Mouse (Mus musculus) CH12.LX (cell line): Measurements from ENCODE around the gene Morc2a. TPM values are rescaled to one million over a fixed set of nuclear protein-coding genes. Genes with fewer than 3 reads are reported as not detected.
"Not testable (repeated sequence)": the region's sequence is repeated elsewhere in the genome, so short reads cannot be mapped to it uniquely, and the experiment has no call there.

Experiments
- DNase-seq: peaks from one replicate; pipeline ENCODE4 v3.0.0-alpha.2; 2013; ENCODE audit errors: extremely low read depth
- H3K27ac ChIP-seq: 2 replicates; pipeline ENCODE4 v1.5.1; 2012; ENCODE audit warnings: low read depth, mild to moderate bottlenecking, control low read depth, moderate library complexity; ENCODE audit not compliant: insufficient read depth
- H3K27me3 ChIP-seq: replicated peaks from 2 replicates; pipeline ENCODE3; 2012; ENCODE audit warnings: inconsistent platforms
- H3K36me3 ChIP-seq, 2 experiments: replicated peaks in 1 of 2; 2 replicates each; pipeline versions ENCODE3 to v1.6.1; 2012; ENCODE audit warnings: inconsistent platforms in 1 of 2, low read length in 1 of 2, mild to moderate bottlenecking in 1 of 2, mixed read lengths in 1 of 2, moderate library complexity in 1 of 2; ENCODE audit not compliant: control insufficient read depth in 1 of 2, insufficient read depth in 1 of 2
- H3K4me1 ChIP-seq, 2 experiments: 2 replicates each; pipeline ENCODE4 v1.6.1; 2012; ENCODE audit warnings: inconsistent platforms in 1 of 2, moderate library complexity in 1 of 2; ENCODE audit not compliant: insufficient read depth in 2 of 2, control insufficient read depth in 1 of 2
- H3K4me2 ChIP-seq: 2 replicates; pipeline ENCODE4 v1.6.1; 2012; ENCODE audit warnings: low read depth, mild to moderate bottlenecking, control low read depth; ENCODE audit not compliant: poor library complexity, insufficient read depth, severe bottlenecking
- H3K4me3 ChIP-seq, 3 experiments: fragments of 150-350 bp in 1 of 3; sonication (generic) in 1 of 3; replicated peaks in 1 of 3; 2 replicates each; pipeline versions ENCODE3 to v1.5.1; 2011 to 2012; ENCODE audit warnings: low read depth in 2 of 3, low read length in 2 of 3, mild to moderate bottlenecking in 2 of 3, moderate library complexity in 2 of 3, control low read depth in 1 of 3, improper control_type of control experiment in 1 of 3, inconsistent platforms in 1 of 3, mixed read lengths in 1 of 3; ENCODE audit not compliant: poor library complexity in 1 of 3
- H3K79me2 ChIP-seq: replicated peaks from 2 replicates; pipeline ENCODE4 v1.6.1; 2012; ENCODE audit warnings: mild to moderate bottlenecking, moderate library complexity; ENCODE audit not compliant: control insufficient read depth, poor library complexity, insufficient read depth, severe bottlenecking; ENCODE audit errors: extremely low read depth
- H3K9ac ChIP-seq: 2 replicates; pipeline ENCODE4 v1.6.1; 2012; ENCODE audit warnings: low read depth, mild to moderate bottlenecking, control low read depth, moderate library complexity; ENCODE audit not compliant: insufficient read depth
- H3K9me3 ChIP-seq: replicated peaks from 2 replicates; pipeline ENCODE3; 2012; ENCODE audit warnings: low read length, inconsistent platforms, mixed read lengths
- ELF1 ChIP-seq: IDR thresholded peaks from 2 replicates; pipeline ENCODE4 v1.6.1; 2014; ENCODE audit warnings: low read depth, mild to moderate bottlenecking, inconsistent platforms, low read length, improper control_type of control experiment
- EP300 ChIP-seq: IDR thresholded peaks from 2 replicates; pipeline ENCODE4 v1.6.1; 2011; ENCODE audit warnings: low read length, improper control_type of control experiment
- ETS1 ChIP-seq: conservative IDR thresholded peaks from 2 replicates; pipeline ENCODE4 v1.6.1; 2012; ENCODE audit warnings: low read depth, mild to moderate bottlenecking, inconsistent platforms, low read length, improper control_type of control experiment, moderate library complexity
- IRF4 ChIP-seq: IDR thresholded peaks from 2 replicates; pipeline ENCODE4 v1.6.1; 2014; ENCODE audit warnings: low read depth, mild to moderate bottlenecking, inconsistent platforms, low read length, improper control_type of control experiment
- KAT2A ChIP-seq: IDR thresholded peaks from 2 replicates; pipeline ENCODE4 v1.6.1; 2012; ENCODE audit warnings: low read length, improper control_type of control experiment, inconsistent platforms; ENCODE audit not compliant: insufficient replicate concordance
- MAX ChIP-seq: IDR thresholded peaks from 2 replicates; pipeline ENCODE4 v1.6.1; 2011; ENCODE audit warnings: low read length, improper control_type of control experiment
- MAZ ChIP-seq: IDR thresholded peaks from 2 replicates; pipeline ENCODE4 v1.6.1; 2012; ENCODE audit warnings: low read depth, mild to moderate bottlenecking, inconsistent platforms, low read length, improper control_type of control experiment, moderate library complexity
- MXI1 ChIP-seq: IDR thresholded peaks from 2 replicates; pipeline ENCODE4 v1.6.1; 2011; ENCODE audit warnings: mild to moderate bottlenecking, low read depth, low read length, improper control_type of control experiment
- POLR2AphosphoS2 ChIP-seq: IDR thresholded peaks from 2 replicates; pipeline ENCODE4 v1.6.1; 2011; ENCODE audit warnings: low read depth, low read length, improper control_type of control experiment
- RAD21 ChIP-seq: IDR thresholded peaks from 2 replicates; pipeline ENCODE4 v1.6.1; 2011; ENCODE audit warnings: low read depth, mild to moderate bottlenecking, low read length, improper control_type of control experiment, moderate library complexity
- RCOR1 ChIP-seq: conservative IDR thresholded peaks from 2 replicates; pipeline ENCODE4 v1.6.1; 2012; ENCODE audit warnings: low read depth, mild to moderate bottlenecking, inconsistent platforms, low read length, improper control_type of control experiment
- SIN3A ChIP-seq: IDR thresholded peaks from 2 replicates; pipeline ENCODE4 v1.6.1; 2012; ENCODE audit warnings: low read length, improper control_type of control experiment, inconsistent platforms
- TBP ChIP-seq: conservative IDR thresholded peaks from 2 replicates; pipeline ENCODE4 v1.6.1; 2011; ENCODE audit warnings: low read depth, low read length, improper control_type of control experiment
- USF1 ChIP-seq: IDR thresholded peaks from 2 replicates; pipeline ENCODE4 v1.6.1; 2014; ENCODE audit warnings: low read depth, mild to moderate bottlenecking, inconsistent platforms, low read length, improper control_type of control experiment
- ZKSCAN1 ChIP-seq: IDR thresholded peaks from 2 replicates; pipeline ENCODE4 v1.6.1; 2012; ENCODE audit warnings: low read depth, inconsistent platforms, low read length, improper control_type of control experiment, borderline replicate concordance
- dilution Hi-C: fragments of 300-500 bp; cut with MboI; formaldehyde crosslinking; loops from 2 replicates; pipeline ENCODE4 v1.14.3; 2020; ENCODE audit warnings: low sequenced_read_pairs; ENCODE audit not compliant: extremely low pct_unique_long_range_greater_than_20kb, extremely low pct_ligation_motif_present
- in situ Hi-C: fragments of 300-500 bp; cut with MboI; formaldehyde crosslinking; loops from 3 replicates; pipeline ENCODE4 v1.14.3; 2019; ENCODE audit warnings: low sequenced_read_pairs, low pct_ligation_motif_present, low pct_unique_long_range_greater_than_20kb, mixed read lengths
- polyA plus RNA-seq: library from polyadenylated mRNA; unstranded; fragments of >175 nt; gene quantifications from 2 replicates; pipeline ENCODE4 v1.2.1, GENCODE M21; 2012; ENCODE audit warnings: low read depth; ENCODE audit not compliant: insufficient read length
- total RNA-seq, 2 experiments: library from RNA; depleted of rRNA; stranded (reverse); fragments of 300-350 nt in 1 of 2; fragments of >200 nt in 1 of 2; gene quantifications; 2 replicates each; pipeline ENCODE4 v1.2.3; 2012 to 2014

The Morc2a gene
- total and polyA plus RNA-seq, 3 experiments, result 28.1 to 44.1 (median 28.2) TPM

DNA sequence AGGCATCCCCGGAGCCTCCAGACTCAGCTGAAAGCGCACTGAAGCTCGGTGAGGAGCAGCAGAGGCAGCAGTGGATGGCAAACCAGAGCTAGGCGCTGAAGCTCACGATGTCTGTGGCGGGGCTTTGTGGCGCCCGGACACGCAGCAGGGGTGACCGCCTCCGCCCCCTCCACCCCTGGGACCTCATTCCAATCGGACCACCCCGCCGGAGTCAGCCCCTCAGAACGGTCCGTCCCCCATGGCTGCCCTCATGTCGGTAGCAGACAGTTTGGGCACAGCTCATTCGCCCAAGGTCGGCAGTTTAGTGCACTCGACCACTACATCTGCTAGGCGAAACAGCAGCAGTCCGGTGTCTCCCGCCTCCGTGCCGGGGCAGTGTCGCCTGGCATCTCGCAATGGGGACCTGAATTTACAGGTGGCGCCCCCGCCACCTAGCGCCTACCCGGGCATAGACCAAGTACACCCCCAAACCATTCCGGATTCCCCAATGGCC lies 19.9 kb upstream of the Morc2a start:
- peaks cover 19% of the 10 kb centered on the region for H3K9me3 ChIP-seq
- no peak overlapping the region for H3K27ac ChIP-seq
- no peak overlapping the region for H3K4me3 ChIP-seq
- no peaks in the 10 kb centered on the region for H3K27me3 ChIP-seq
- no peak overlapping the region for H3K4me2 ChIP-seq
- no peak for DNase-seq
- TF ChIP-seq MXI1 (no peak), RCOR1 (no peak), ZKSCAN1 (no peak), ETS1 (no peak), EP300 (no peak), RAD21 (no peak), USF1 (no peak), KAT2A (no peak), MAX (no peak), IRF4 (no peak), SIN3A (no peak), TBP (no peak), MAZ (no peak), ELF1 (no peak), POLR2AphosphoS2 (no peak)
- TF ChIP-seq, all 38 proteins: peak for 0
- dilution Hi-C loops, result no loop called here
- Histone ChIP-seq H3K36me3 (no peaks in the 10 kb centered on the region), H3K79me2 (no peaks in the 10 kb centered on the region), H3K9ac (no peak overlapping the region), H3K4me1 (no peaks in the 10 kb centered on the region)
- in situ Hi-C loops, result no loop called here

DNA sequence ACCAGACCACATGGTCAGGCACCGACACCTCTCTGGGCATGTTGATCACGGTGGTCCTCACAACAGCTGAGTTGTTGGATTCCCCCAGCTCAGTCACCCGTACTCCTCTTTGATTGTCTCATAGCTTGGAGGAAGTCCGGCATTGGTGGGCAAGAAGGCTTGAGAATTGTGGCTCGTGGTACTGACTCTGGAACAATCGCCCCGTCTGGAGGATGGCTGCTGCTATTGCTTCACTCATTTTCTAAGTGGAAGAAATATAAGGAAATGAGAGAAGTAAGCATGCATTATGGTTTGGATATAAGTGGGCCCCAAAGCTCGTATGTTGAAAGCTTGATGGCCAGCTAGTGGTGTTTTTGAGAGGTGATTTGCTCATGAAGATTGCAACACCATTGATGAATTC lies 15.7 kb upstream of the Morc2a start:
- H3K27me3 ChIP-seq, DNase-seq, H3K4me3 ChIP-seq, in situ Hi-C loops, H3K36me3 ChIP-seq, H3K27ac ChIP-seq, H3K9ac ChIP-seq, H3K4me2 ChIP-seq, H3K4me1 ChIP-seq, H3K79me2 ChIP-seq, dilution Hi-C loops, H3K9me3 ChIP-seq: not testable (repeated sequence)
